Mouse (Mus musculus) bone marrow, adult 2 months (tissue): ENCODE data around the gene BC049762. TPM values are rescaled to one million over a fixed set of nuclear protein-coding genes. Genes with fewer than 3 reads are reported as not detected.

Experiments used
- H3K27ac ChIP-seq: fragments of 200-500 bp; 2 replicates; pipeline ENCODE4 v1.5.1; 2012; ENCODE audit warnings: low read depth, mild to moderate bottlenecking, control low read depth, inconsistent platforms, low read length; ENCODE audit not compliant: control insufficient read depth, poor library complexity, insufficient read depth
- H3K4me1 ChIP-seq: fragments of 200-500 bp; 2 replicates; pipeline ENCODE4 v1.6.1; 2011; ENCODE audit warnings: low read length; ENCODE audit not compliant: control insufficient read depth, insufficient read depth
- H3K4me3 ChIP-seq: fragments of 200-500 bp; replicated peaks from 2 replicates; pipeline ENCODE3; 2011; ENCODE audit warnings: mild to moderate bottlenecking, low read depth, low read length, control low read depth; ENCODE audit not compliant: control insufficient read depth
- CTCF ChIP-seq: fragments of 200-500 bp; IDR thresholded peaks from 2 replicates; pipeline ENCODE4 v1.5.1; 2011; ENCODE audit warnings: low read length, control low read depth; ENCODE audit not compliant: control insufficient read depth, insufficient read depth
- POLR2A ChIP-seq: fragments of 200-500 bp; IDR thresholded peaks from 2 replicates; pipeline ENCODE4 v1.6.1; 2011; ENCODE audit warnings: low read depth, mild to moderate bottlenecking, control low read depth, low read length, borderline replicate concordance; ENCODE audit not compliant: control insufficient read depth
- WGBS: fragments of 180-500 bp; shearing (Covaris S2); methylation state at CpG from one replicate; pipeline ENCODE4 v1.1.7; 2018; 5-methylcytosine and 5-hydroxymethylcytosine counted together
- polyA plus RNA-seq: library from polyadenylated mRNA; stranded (reverse); fragments of >200 nt; gene quantifications from 2 replicates; pipeline ENCODE4 v1.2.4, GENCODE M21; 2011; ENCODE audit warnings: low replicate concordance; ENCODE audit not compliant: missing spikeins, insufficient read depth, insufficient read length

The BC049762 gene
- 2.7 TPM in 1 of 2 replicates, not detected in the other for polyA plus RNA-seq

DNA sequence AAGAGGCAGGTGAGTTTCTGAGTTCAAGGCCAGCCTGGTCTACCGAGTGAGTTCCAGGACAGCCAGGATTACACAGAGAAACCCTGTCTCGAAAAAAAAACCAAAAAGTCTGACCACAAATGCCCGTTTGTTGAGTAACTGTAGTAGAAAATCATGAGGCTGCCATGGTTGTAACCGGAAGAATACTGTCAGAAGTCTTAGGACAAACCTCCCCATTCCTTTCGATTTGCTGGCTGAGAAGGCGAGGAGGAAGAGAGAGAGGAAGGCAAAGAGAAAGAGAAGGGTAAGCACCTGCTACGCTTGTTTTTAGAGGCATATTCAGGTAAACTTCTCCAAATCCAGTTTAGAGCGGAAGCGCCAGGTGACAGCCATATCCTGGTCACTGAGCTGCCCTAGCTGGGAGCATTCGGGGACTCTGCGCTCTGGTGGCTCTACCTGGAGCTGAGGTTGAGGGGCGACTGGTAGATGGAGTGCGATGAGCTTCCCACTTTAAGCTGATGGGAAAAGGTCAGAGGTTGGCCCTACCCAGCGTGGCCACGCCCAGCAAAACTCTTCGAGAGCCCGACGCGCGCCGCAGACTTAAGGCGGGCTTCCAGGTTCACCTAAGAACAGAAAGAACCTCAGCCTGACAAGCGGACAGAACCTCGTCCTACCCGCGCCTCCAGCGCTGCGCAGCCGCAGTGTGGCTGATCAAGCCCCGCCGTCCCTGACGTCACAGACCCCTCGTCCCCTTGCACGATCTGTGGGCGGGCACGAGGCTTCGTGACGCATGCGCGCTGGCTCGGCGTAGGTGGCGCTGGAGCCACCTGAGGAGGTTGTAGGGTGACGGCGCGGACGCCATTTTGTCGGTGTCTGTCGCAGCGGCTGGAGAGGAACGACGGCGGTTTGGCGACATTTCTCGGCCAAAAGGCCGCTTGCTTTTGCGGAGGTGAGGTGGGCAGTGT lies at the start of gene BC049762:
Gene BC049762 (minus strand): TSS at position 705 of the 944 bp plus-strand sequence.
- Histone ChIP-seq H3K4me1 (peaks cover 2% of the 10 kb centered on the region; the same call in 1 of the 2 replicates), H3K4me3 (peak within 1 kb of the TSS; percentile 89), H3K27ac (peak within 1 kb of the TSS; percentile 97)
- under 1% methylated on average over 57 of the region's 57 CpGs for whole genome bisulfite sequencing
- TF ChIP-seq POLR2A, result peak; percentile 99
- peak; percentile 34; the same call in 1 of the 2 replicates for TF ChIP-seq CTCF

DNA sequence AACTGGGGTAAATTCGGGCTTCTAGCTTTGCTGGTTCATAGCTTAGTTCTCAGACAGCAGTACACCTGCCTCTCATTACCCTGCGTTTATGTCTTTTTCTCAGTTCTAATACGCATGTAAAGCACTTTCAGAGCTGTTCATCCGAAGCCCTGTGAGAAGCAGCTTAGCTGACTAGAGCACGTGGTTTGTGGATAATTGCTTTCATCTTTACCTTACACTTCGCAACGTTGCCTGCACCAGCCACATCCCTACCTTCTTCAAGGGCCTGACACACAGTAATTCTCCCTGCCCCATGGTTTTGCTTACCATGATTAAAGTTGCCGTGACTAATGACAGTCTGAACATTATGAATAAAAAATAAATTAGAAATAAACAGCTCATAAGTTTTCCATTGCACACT lies 49.0 kb upstream of the BC049762 start:
- H3K4me3 ChIP-seq, result no peak overlapping the region
- WGBS, result 80% methylated on average over 8 of the region's 8 CpGs
- no peaks in the 10 kb centered on the region for H3K4me1 ChIP-seq
- no peak for TF ChIP-seq CTCF
- TF ChIP-seq POLR2A, result no peak
- H3K27ac ChIP-seq, result no peak overlapping the region

- Histone ChIP-seq H3K4me1 (no peaks in the 10 kb centered on the region), H3K27ac (no peak overlapping the region), H3K4me3 (no peak overlapping the region)
- TF ChIP-seq CTCF (no peak), POLR2A (no peak)
- WGBS, result 59% methylated on average over 5 of the region's 5 CpGs
Observed at GRCm38 (mm10) chr11:51308306-51308705, 45.5 kb upstream of the BC049762 start.

DNA sequence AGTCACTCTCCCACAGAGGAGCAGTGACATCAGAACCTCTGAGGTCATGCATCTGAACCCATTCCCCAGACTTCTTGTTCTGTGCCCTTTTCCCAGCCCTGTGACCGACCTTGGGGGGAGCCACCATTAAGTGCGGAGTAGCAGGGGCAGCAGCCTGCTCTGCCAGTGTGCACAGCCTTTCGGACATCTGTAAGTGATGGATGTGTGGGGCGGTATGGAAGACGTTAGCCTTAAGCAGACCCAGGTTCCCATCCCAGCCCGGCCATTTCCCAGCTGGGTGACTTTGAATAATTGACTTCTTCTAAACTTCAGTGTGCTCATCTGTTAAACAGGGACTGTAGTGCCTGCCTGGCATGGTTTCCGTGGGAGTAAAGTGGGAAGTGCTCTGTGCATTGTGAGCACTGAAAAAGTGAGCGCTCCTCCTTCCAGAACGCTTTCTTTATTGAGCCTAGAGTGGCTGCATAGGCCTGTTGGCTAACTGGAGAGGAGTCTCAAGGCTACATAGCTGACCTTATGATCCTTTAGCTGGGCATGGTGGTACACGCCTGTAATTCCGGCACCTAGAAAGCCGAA lies 41.2 kb upstream of the BC049762 start:
- no peak overlapping the region for H3K4me3 ChIP-seq
- no peaks in the 10 kb centered on the region for H3K4me1 ChIP-seq
- no peak overlapping the region for H3K27ac ChIP-seq
- 83% methylated on average over 12 of the region's 12 CpGs for WGBS
- TF ChIP-seq POLR2A, result no peak
- no peak for TF ChIP-seq CTCF

DNA sequence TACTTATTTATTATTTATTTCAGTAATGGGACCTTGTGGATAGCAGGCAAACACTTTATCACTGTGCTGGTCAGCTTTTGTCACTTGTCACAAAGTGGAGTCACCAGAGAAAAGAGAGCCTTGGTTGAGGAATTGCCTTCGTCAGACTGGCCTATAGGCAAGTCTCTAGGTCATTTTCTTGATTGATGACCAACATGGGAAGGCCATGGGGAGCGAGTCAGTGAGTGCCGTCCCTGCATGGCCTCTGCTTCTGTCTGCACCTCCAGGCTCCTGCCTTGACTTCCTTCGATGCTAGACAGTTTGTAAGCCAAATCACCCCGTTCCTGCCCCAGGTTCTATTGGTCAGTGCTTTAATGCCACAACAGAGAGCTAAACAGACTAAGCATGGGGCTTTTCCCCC lies 39.5 kb upstream of the BC049762 start:
- Histone ChIP-seq H3K27ac (no peak overlapping the region), H3K4me3 (no peak overlapping the region), H3K4me1 (no peaks in the 10 kb centered on the region)
- TF ChIP-seq POLR2A (no peak), CTCF (no peak)
- 84% methylated on average over 5 of the region's 5 CpGs for WGBS

- Histone ChIP-seq H3K4me3 (no peak overlapping the region), H3K4me1 (no peaks in the 10 kb centered on the region), H3K27ac (no peak overlapping the region)
- TF ChIP-seq CTCF (no peak), POLR2A (no peak)
- WGBS, result 81% methylated on average over 4 of the region's 4 CpGs
Observed at GRCm38 (mm10) chr11:51298691-51299090, 35.8 kb upstream of the BC049762 start.

- WGBS, result 65% methylated on average over 3 of the region's 3 CpGs
- TF ChIP-seq POLR2A (no peak), CTCF (no peak)
- H3K4me1 ChIP-seq, result no peaks in the 10 kb centered on the region
- no peak overlapping the region for H3K4me3 ChIP-seq
- H3K27ac ChIP-seq, result no peak overlapping the region
Observed at GRCm38 (mm10) chr11:51295742-51296141, 32.9 kb upstream of the BC049762 start.

DNA sequence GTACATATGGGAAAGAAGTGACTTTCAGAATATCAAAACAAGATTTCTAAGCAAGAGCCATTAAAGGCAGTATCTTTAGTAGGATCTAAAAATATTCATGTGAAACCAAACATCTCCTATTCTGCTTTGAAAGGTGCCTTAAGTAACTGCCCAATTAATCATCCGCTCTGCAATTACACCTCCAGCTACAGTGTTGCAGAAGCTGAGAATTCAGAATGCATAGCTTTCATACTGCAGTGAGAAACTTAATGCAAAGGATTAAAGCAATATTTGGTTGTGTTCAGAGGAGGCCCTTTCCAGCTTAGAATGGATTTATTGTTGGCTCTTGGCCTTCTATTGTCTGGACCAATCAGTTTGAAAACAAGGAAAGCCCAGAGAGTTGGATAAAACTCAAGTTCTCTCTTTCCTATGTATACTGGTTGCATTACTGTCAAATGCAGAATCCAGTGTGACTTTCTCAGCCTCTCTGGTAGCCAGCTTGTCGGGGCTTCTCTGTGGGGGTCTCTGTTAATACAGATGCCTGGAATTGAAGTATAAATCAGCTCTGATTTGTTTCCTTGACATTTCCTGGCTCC lies 31.2 kb upstream of the BC049762 start:
- Histone ChIP-seq H3K4me1 (no peaks in the 10 kb centered on the region), H3K4me3 (no peak overlapping the region), H3K27ac (no peak overlapping the region)
- WGBS, result 52% methylated on average over 2 of the region's 2 CpGs
- no peak for TF ChIP-seq POLR2A
- no peak for TF ChIP-seq CTCF
